Mouse (Mus musculus): ENCODE data around the gene Pmepa1. TPM values are rescaled to one million over a fixed set of nuclear protein-coding genes. Genes with fewer than 3 reads are reported as not detected.
A peak's percentile ranks its signal among the peaks of the same experiment; 100 is the strongest.

Gene Pmepa1
- total RNA-seq, 2 experiments from 2014 or later, result 53.4 to 58.5 TPM

GRCm38 (mm10) chr2:173235435-173236332 lies 40.6 kb downstream of the Pmepa1 start:
- no peak for DNase-seq (ENCODE audit: extremely low spot score in 1 of 2, low spot score in 2 of 2)
- TF ChIP-seq CTCF (IDR thresholded peaks at IDR 0.05), result no peak
- intact Hi-C loops (cut with DNase I), result no loop called here
- Histone ChIP-seq H3K27ac (no peak overlapping the region), H3K4me3 (no peak overlapping the region)

- no peak for DNase-seq (ENCODE audit: extremely low spot score in 1 of 2, low spot score in 2 of 2)
- TF ChIP-seq CTCF (IDR thresholded peaks at IDR 0.05), result peak; percentile 32
- no peak overlapping the region for H3K4me3 ChIP-seq
- intact Hi-C loops (cut with DNase I), result no loop called here
- H3K27ac ChIP-seq, result no peak overlapping the region
Measured at GRCm38 (mm10) chr2:173232766-173233099, 43.6 kb downstream of the Pmepa1 start.

DNA sequence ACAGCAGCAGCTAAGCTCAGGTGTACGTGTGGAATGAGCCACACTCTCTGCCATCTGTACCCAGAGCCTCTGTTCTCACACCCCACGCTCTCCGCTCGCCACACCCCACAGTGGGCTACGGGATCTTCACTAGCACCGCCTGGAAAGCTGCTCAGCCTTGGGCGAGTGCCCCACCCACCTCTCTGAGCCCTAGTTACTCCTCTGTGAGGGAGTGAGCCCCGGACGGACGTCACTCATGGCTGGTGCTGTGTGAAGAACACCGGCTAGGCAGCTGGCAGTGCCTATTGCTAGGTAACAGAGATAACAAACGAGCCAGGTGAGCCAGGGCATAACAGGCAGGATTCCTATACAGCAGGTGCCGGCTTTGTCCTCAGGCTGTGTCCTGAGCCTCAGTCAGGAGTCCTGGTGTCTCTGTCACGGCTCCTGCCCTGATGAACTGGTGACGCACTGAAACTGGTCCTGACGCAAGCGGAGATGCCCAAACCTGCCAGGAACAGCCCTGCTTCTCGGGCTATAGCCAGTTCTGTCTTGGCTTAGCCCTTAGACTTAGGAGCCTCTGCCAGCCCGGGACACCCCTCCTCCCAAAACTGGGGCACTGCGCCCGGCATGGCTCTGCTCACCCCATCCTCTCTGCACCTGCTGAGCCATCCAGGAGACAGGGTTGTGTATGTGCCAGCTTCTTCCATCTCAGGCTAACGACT lies 44.1 kb downstream of the Pmepa1 start:
- intact Hi-C loops (cut with DNase I), result no loop called here
- DNase-seq (ENCODE audit: extremely low spot score in 1 of 2, low spot score in 2 of 2), result peak in 1 of 2 experiments; percentile 59
- no peak overlapping the region for H3K4me3 ChIP-seq
- no peak overlapping the region; the same call in 1 of the 2 replicates for H3K27ac ChIP-seq
- TF ChIP-seq CTCF (IDR thresholded peaks at IDR 0.05), result no peak

GRCm38 (mm10) chr2:173229578-173230224 lies 46.6 kb downstream of the Pmepa1 start:
- no peak overlapping the region; the same call in 1 of the 2 replicates for H3K27ac ChIP-seq
- peak; percentile 89 to 94 for DNase-seq (ENCODE audit: extremely low spot score in 1 of 2, low spot score in 2 of 2)
- H3K4me3 ChIP-seq, result no peak overlapping the region
- peak; percentile 98 for TF ChIP-seq CTCF (IDR thresholded peaks at IDR 0.05)
- intact Hi-C loops (cut with DNase I), result loop anchor here (1.0 kb wide), 3 partner anchors 46 to 317 kb away; no protein-coding TSS in a partner anchor

DNA sequence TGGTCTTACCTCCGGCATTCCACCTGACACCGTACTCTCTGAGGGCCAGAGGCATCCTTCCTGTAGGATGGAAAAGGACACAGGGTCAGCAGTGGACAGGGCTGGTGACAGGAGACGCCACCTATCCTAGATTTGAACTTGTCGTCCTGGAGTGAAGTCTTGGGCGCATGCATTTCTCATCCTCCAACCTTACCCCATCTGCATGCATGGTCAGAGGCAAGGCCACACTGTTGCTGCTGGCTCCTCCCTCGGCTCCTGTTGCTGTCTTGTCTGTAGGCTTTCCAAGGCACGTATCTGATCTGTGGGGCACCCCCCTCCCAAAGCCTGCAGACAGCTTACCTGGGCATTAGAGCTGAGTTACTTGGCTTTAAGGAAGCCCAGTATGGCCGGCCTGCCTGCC lies 47.8 kb downstream of the Pmepa1 start:
- Histone ChIP-seq H3K4me3 (no peak overlapping the region), H3K27ac (no peak overlapping the region)
- no peak for TF ChIP-seq CTCF (IDR thresholded peaks at IDR 0.05)
- DNase-seq (ENCODE audit: extremely low spot score in 1 of 2, low spot score in 2 of 2), result no peak
- intact Hi-C loops (cut with DNase I), result no loop called here

DNA sequence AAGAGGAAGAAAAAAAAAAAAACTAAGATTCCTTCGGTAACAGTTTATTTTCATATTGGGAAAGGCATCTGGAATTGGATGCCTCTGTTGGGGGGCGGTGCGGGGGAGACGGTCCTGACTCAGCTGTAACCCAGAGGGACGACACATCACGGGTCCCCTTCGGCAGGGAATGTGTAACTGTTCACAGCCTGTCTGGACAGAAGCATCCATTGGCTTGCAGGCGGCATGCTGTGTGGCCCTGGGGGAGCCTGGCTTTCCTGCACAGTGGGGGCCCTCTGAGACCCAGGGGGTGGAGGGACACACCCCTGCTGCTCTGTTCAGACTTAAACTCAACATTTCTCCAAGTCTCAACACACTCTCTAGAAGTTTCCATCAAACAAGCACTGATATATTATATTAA lies 49.5 kb downstream of the Pmepa1 start:
- Histone ChIP-seq H3K4me3 (no peak overlapping the region), H3K27ac (no peak overlapping the region)
- no peak for TF ChIP-seq CTCF (IDR thresholded peaks at IDR 0.05)
- no peak for DNase-seq (ENCODE audit: extremely low spot score in 1 of 2, low spot score in 2 of 2)
- intact Hi-C loops (cut with DNase I), result no loop called here

DNA sequence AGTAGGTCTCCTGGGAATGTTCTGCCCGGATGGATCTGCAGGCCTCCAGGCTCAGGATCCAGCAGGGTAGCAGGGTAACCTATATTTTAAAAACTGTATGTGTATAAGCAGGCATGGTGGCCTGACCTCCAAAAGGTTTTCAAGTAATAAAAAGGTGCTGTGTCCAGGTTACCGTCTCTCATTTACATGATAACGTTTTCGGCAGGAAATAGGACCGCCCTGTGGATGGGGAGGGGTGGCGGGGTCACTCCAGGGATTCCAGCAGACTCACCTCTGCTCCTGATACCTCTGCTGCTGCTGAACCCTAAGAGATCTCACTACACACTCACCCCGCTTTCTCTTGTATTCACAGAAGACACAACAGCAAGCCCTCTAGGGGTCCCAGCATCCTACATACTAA lies 50.4 kb downstream of the Pmepa1 start:
- Histone ChIP-seq H3K4me3 (no peak overlapping the region), H3K27ac (no peak overlapping the region)
- no peak for TF ChIP-seq CTCF (IDR thresholded peaks at IDR 0.05)
- DNase-seq (ENCODE audit: extremely low spot score in 1 of 2, low spot score in 2 of 2), result no peak
- intact Hi-C loops (cut with DNase I), result no loop called here

- TF ChIP-seq CTCF (IDR thresholded peaks at IDR 0.05), result no peak
Measured at GRCm38 (mm10) chr2:173224832-173225231, 51.5 kb downstream of the Pmepa1 start.

GRCm38 (mm10) chr2:173224097-173224496 lies 52.2 kb downstream of the Pmepa1 start:
- Histone ChIP-seq H3K27ac (no peak overlapping the region), H3K4me3 (no peak overlapping the region)
- no peak for DNase-seq (ENCODE audit: extremely low spot score in 1 of 2, low spot score in 2 of 2)
- no peak for TF ChIP-seq CTCF (IDR thresholded peaks at IDR 0.05)
- intact Hi-C loops (cut with DNase I), result no loop called here

More at GRCm38 (mm10) chr2:173224832-173225231, 51.5 kb downstream of the Pmepa1 start:
- DNase-seq (ENCODE audit: extremely low spot score in 1 of 2, low spot score in 2 of 2), result no peak
- Histone ChIP-seq H3K27ac (no peak overlapping the region), H3K4me3 (no peak overlapping the region)
- intact Hi-C loops (cut with DNase I), result no loop called here

DNA sequence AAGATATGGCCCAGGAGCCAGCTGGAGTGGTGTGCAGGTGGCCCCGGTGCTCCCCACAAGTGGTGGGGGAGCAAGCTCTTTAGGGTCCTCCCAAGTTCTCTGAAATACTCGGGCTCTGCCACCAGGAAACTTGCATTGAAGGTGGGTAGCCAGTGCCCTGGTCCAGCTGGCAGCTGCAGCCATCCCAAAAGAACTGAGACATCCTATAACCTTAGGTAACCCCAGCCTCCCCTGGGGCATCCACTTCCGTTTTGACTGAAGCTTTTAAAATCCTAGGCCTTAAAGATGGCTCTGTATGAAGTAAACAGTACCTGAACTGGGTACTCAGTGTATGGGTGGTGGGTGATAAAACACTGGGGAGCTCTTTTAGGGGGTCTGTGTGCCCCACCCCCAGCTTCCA lies 52.8 kb downstream of the Pmepa1 start:
- H3K4me3 ChIP-seq, result no peak overlapping the region
- DNase-seq (ENCODE audit: extremely low spot score in 1 of 2, low spot score in 2 of 2), result no peak
- intact Hi-C loops (cut with DNase I), result no loop called here
- H3K27ac ChIP-seq, result no peak overlapping the region
- TF ChIP-seq CTCF (IDR thresholded peaks at IDR 0.05), result no peak

- Histone ChIP-seq H3K27ac (no peak overlapping the region), H3K4me3 (no peak overlapping the region)
- no peak for DNase-seq (ENCODE audit: extremely low spot score in 1 of 2, low spot score in 2 of 2)
- intact Hi-C loops (cut with DNase I), result no loop called here
- TF ChIP-seq CTCF (IDR thresholded peaks at IDR 0.05), result no peak
Measured at GRCm38 (mm10) chr2:173220754-173221153, 55.6 kb downstream of the Pmepa1 start.
